Mouse (Mus musculus): ENCODE measurements around the gene Flg. TPM values are rescaled to one million over a fixed set of nuclear protein-coding genes. Genes with fewer than 3 reads are reported as not detected.

The Flg gene
- total RNA-seq (2021), result under 1 TPM in 1 of 2 experiments, not detected in 1; 0.22 TPM
- long read RNA-seq, experiment 1, result 0 reads
- long read RNA-seq, experiment 2, result 0 reads

- no peak for DNase-seq
- intact Hi-C loops (cut with DNase I), result no loop called here
Measured at GRCm38 (mm10) chr3:93273223-93273622, at the start of gene Flg. Gene Flg, plus strand, starts transcription at chr3:93273523.

- intact Hi-C loops (cut with DNase I), result no loop called here
- DNase-seq, result no peak
Measured at GRCm38 (mm10) chr3:93297542-93297941, 24.2 kb downstream of the Flg start.

GRCm38 (mm10) chr3:93299832-93300231 lies 26.5 kb downstream of the Flg start:
- intact Hi-C loops (cut with DNase I), result no loop called here
- no peak for DNase-seq

- intact Hi-C loops (cut with DNase I), result no loop called here
- no peak for DNase-seq
Measured at GRCm38 (mm10) chr3:93301896-93302295, 28.6 kb downstream of the Flg start.

GRCm38 (mm10) chr3:93306142-93306541 lies 32.8 kb downstream of the Flg start:
- intact Hi-C loops (cut with DNase I), result no loop called here
- DNase-seq, result no peak

GRCm38 (mm10) chr3:93311371-93311770 lies 38.0 kb downstream of the Flg start:
- intact Hi-C loops (cut with DNase I), result no loop called here
- no peak for DNase-seq

- no peak for DNase-seq
- intact Hi-C loops (cut with DNase I), result no loop called here
Measured at GRCm38 (mm10) chr3:93314388-93314787, 41.1 kb downstream of the Flg start.

GRCm38 (mm10) chr3:93319449-93319848 lies 46.1 kb downstream of the Flg start, which contains the start of gene Hrnr:
Gene Hrnr, plus strand, starts transcription at chr3:93319749.
- intact Hi-C loops (cut with DNase I), result no loop called here
- DNase-seq, result no peak

GRCm38 (mm10) chr3:93337749-93338148 lies 64.4 kb downstream of the Flg start:
- DNase-seq, result no peak
- intact Hi-C loops (cut with DNase I), result no loop called here

- intact Hi-C loops (cut with DNase I), result no loop called here
- DNase-seq, result no peak
Measured at GRCm38 (mm10) chr3:93340021-93340420, 66.7 kb downstream of the Flg start.

Other genes with a start within 250 kb of the Flg start
- not detected for gene Gm4858, start 204.7 kb upstream of the Flg start, total RNA-seq (2021)
- not detected for gene Crnn, start 128.7 kb upstream of the Flg start, total RNA-seq (2021)
- gene Flg2, start 76.2 kb upstream of the Flg start, total RNA-seq (2021), result under 1 TPM in 1 of 2 experiments, not detected in 1; under 0.01 TPM
- under 1 TPM in 1 of 2 experiments, not detected in 1; 0.05 TPM for gene Hrnr, start 46.2 kb downstream of the Flg start, total RNA-seq (2021)
- under 1 TPM in 1 of 2 experiments, not detected in 1; 0.12 TPM for gene Rptn, start 120.2 kb downstream of the Flg start, total RNA-seq (2021)
- gene Tchh, start 168.8 kb downstream of the Flg start, total RNA-seq (2021), result under 1 TPM; 0.05 to 0.07 TPM
- not detected for gene Tchhl1, start 195.2 kb downstream of the Flg start, total RNA-seq (2021)
- 100 to 1,000 TPM; 111 to 124 TPM for gene S100a11, start 247.0 kb downstream of the Flg start, total RNA-seq (2021)

All from heart, postnatal 14 days (tissue).